Mouse (Mus musculus): ENCODE data around the gene Tbc1d9b.

DNA sequence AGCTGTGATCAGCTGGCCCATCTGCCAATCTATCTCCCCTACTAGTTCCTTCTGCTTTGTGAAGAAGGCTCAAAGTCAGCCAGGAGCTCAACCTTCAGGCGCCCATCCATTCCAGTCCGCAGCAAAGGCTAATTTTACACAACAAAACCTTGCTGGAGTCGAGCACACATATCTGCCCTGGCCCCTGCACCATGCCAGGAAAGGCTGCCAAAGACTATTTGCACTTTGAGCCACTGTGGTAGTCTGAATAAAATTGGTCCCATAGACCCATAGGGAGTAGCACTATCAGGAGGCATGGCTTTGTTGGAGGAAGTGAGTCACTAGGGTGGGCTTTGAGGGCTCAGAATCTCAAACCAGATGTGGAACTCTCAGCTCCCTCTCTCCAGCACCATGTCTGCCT is 74.2 kb downstream of the Tbc1d9b start:
- TF ChIP-seq CHD2 (IDR thresholded peaks at IDR 0.05; ENCODE audit: low read depth, low read length) (no peak), ZNF384 (IDR thresholded peaks at IDR 0.05; ENCODE audit: low read depth, low read length) (no peak), ZC3H11A (IDR thresholded peaks at IDR 0.05; ENCODE audit: borderline replicate concordance, low read depth, low read length) (no peak), MAFK (IDR thresholded peaks at IDR 0.05; ENCODE audit: insufficient read depth, low read depth, low read length) (no peak), HCFC1 (IDR thresholded peaks at IDR 0.05; ENCODE audit: borderline replicate concordance, insufficient read depth, low read length) (no peak)

All from ES-E14 (cell line).